Mouse (Mus musculus): Measurements from ENCODE around the gene Catsperd.
A peak's percentile ranks its signal among the peaks of the same experiment; 100 is the strongest.

The Catsperd gene

DNA sequence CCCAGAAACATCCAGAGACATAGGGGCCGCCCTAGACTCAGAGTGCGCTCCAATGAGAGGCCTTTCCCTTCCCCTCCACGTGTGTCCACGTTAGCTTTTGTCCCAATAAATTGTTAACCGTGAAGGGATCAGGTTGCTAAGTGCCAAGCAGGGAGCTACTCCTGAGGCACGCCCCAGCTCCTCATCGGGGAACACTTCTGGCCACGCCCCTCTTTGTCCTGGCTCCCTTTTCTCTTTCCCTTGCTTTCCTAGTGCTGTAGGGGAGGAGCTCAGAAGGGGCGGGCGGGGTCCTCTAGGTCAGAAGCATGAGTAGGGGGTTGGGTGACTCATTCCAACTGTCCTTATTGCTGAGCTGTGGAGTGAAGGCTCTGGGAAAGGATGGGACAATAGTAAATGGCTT lies 36.4 kb downstream of the Catsperd start:
- peak; percentile 79 for DNase-seq (ENCODE audit: low read depth, low spot score)

DNA sequence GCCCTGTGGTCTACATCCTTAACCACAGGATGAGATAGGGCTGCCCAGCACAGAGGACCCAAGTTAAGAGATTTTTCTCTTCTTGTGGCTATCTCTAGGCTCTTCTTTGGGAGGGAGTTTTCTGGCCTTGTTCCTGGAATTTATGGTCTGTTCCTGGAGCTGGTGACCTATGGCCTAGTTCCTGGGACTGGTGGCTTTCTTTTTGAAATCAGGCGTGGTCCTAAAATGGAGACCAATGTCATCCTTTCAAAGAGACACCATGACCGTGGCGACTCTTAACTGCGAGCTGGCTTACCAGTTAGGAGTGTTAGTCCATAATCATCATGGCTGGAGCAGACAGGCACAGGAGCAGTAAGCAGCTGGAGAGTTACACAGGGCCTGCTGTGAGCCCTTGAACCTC lies 38.4 kb downstream of the Catsperd start:
- no peak for DNase-seq (ENCODE audit: low read depth, low spot score)

DNA sequence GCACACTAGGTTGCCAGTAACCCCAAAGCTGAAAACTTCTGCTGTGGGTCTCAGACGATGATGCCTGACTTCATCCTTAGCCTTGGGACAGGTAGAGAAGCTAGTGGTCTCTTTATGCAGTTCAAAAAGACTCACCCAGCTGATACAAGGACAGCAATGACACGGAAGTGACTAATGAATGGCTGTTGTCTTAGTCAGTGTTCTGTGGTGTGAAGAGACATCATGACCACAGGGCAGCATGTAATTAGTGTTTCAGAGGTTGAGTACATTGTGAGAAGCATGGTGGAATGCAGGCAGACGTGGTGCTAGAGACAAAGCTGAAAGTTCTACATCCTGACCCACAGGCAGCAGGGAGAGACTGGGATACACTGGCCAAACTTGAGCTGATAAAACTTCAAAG lies 39.6 kb downstream of the Catsperd start:
- DNase-seq (ENCODE audit: low read depth, low spot score), result no peak

- peak; percentile 71 for DNase-seq (ENCODE audit: low read depth, low spot score)
Observed at GRCm38 (mm10) chr17:56668384-56669144, 40.6 kb downstream of the Catsperd start.

DNA sequence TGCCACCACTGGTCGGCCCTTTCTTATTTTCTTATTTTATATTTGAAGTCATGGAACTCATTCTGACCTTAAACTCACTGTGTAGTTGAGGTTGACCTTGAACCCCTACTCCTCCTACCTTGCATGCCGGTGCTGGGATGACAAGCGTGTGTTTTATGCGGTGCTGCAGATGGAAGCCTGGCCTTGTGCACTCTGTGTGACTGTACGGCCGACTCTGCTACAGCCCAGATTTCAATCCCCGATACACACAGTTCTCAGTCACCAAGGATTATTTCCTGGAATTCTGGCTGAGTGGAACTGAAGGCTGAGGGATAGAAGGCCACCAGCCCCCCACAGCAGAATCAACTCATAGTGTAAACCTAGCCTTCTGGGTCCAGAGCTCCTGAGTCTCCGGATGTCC lies 41.8 kb downstream of the Catsperd start:
- DNase-seq (ENCODE audit: low read depth, low spot score), result no peak

DNA sequence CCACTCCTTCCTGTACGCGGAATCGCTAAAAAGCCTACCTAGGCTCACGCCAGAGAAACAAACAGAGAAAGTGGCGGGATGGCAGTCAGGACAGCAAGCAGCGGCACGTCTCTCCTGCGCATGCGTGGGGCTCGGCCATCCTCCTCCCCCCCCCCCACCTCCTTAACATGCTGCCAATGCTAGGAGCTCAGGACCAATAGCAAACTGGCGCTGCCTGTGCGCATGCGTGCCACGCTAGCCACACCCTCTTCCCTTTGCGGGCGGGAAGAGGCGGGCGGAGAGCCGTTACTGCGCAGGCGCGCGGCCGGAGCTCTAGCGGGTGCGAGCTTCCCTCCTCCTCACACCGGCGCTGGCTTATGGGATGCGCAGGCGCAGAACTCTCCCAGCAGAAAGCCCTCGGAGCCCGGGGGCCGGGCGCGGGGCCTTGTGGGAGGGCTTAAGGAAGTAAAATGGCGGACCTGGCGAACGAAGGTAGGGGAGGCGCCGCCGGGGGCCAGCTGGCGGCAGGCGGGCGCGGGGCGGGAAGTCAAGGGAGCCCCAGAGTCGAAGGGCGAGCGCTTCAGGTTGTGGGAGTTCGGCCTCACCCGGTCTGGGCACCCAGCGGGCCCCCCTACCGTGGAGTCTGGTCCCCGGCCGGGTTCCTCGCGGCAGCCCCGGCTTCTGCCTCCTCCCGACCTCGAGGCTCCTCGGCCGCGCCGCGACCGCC lies 45.2 kb downstream of the Catsperd start, which contains the start of gene Ranbp3:
Ranbp3 (plus strand) TSS at position 354 of the 706 bp plus-strand sequence.
- peak; percentile 98 for DNase-seq (ENCODE audit: low read depth, low spot score)

DNA sequence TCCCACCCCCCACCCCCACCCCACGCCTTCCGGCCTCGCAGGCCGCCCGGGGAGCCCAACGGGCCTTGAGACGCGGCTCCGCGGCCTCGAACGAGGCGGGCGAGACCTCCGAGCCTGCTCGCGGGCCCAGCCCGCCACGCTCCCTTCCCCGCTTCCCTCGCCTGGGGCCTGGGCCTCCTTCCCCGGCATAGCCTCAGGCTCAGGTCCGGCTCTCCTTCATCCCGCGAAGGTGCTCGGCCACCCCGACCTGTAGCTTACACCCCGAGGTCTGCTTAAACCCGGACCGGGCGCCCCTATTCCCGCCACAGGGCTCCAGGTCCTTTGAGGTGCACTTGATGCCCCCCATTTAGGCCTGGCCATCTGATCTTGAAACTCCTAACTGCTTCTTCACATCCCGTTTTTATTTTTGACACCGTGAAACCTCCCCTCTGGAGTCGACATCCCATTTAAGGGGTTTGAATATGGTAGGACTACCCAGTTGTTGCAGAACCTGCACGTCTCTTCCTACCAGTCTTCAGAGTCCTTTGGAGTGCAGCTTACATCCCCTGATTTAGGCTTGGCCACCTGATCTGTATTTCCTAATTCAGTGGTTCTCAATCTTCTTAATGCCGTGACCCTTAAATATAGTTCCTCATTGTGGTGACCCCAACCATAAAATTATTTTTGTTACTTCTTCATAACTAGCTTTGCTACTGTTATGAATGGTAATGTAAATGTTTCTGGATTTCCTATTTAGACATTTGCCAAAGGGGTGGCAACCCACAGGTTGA lies 45.9 kb downstream of the Catsperd start:
- DNase-seq (ENCODE audit: low read depth, low spot score), result no peak

GRCm38 (mm10) chr17:56681791-56682190 lies 53.8 kb downstream of the Catsperd start:
- no peak for DNase-seq (ENCODE audit: low read depth, low spot score)

- DNase-seq (ENCODE audit: low read depth, low spot score), result no peak
Observed at GRCm38 (mm10) chr17:56682880-56683279, 54.9 kb downstream of the Catsperd start.

DNA sequence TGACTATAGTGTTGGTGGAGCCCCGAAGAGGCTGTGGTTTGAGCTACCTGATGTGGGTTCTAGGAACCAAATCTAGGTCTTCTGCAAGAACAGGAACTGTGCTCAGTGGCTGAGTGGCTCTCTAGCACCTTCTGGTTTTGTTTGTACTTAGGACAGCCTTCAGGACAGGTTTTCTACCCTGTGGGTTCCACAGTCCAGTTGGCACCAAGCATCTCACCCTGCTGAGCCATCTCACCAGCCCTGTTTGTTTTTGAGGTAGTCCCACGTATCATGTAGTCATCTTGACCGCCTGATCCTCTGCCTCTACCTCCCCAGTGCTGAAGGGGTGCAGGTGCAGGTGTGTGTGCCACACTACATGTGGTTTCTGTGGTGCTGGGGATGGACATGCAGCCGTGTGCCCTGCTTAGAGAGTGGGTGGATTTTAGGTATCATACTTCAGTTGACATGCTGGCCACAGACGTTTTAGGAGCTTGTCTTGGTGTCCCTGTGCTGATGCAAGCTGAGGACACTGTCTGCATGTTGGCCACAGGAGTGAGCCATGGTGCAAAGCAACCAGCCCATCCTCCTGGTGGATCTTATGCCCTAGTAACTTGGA lies 55.7 kb downstream of the Catsperd start:
- DNase-seq (ENCODE audit: low read depth, low spot score), result no peak

DNA sequence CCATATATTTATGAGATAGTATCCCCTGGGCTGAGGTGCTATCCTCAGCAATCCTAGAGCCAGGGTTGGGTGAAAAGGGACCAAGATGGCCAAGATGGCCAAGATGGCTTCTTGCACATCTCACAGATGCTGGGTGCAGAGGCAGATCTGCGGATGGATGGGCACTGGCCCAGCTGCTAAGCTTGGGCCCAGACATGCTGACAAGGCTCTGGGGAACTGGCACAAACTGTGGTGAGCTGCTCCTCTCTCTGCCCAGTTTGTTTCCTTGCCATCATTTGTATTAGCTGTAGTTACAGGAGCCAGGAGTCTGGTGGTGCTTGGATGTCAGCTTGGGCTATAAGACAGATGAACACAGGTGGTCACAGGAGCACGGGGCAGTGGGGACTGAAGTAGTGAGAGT lies 56.7 kb downstream of the Catsperd start:
- no peak for DNase-seq (ENCODE audit: low read depth, low spot score)

- no peak for DNase-seq (ENCODE audit: low read depth, low spot score)
Observed at GRCm38 (mm10) chr17:56686801-56687200, 58.9 kb downstream of the Catsperd start.

GRCm38 (mm10) chr17:56688045-56688444 lies 60.1 kb downstream of the Catsperd start:
- no peak for DNase-seq (ENCODE audit: low read depth, low spot score)

DNA sequence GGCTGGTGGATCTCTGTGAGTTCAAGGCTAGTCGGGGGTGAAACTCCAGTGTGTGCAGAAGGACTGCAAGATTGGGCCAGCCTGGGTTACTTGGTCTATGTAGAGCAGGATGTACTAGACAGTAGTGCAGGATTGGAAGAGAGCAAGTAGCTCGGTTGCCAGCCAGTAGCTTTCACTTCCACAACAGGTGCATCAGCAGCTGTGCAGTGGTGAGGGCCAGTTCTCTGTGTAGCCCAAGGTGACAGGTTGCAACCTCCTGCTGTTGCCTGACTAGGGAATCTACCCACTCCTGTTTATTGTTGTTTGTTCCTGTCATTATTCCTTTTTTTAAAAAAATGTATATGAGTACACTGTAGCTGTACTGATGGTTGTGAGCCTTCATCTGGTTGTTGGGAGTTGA lies 60.7 kb downstream of the Catsperd start:
- DNase-seq (ENCODE audit: low read depth, low spot score), result no peak

DNA sequence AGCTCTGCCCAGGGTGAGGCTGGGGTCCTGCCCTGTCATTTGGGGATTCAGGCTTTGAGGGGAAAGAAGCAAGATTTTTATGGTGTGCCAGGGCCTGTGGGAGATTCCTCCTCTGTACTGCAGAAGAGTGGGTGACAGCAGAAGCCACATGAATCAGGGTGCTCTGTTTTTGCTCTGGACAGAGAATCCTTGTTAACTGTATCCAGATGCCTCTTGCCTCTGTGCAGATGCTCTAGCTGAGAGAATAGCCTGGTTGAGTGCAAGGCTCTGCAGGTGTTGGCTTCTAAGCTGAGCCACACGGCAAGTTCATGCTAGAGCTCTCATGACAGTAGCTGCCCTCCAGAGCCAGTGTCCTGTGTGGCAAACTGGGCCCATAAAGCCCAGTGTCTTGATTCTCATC lies 65.5 kb downstream of the Catsperd start:
- no peak for DNase-seq (ENCODE audit: low read depth, low spot score)

DNA sequence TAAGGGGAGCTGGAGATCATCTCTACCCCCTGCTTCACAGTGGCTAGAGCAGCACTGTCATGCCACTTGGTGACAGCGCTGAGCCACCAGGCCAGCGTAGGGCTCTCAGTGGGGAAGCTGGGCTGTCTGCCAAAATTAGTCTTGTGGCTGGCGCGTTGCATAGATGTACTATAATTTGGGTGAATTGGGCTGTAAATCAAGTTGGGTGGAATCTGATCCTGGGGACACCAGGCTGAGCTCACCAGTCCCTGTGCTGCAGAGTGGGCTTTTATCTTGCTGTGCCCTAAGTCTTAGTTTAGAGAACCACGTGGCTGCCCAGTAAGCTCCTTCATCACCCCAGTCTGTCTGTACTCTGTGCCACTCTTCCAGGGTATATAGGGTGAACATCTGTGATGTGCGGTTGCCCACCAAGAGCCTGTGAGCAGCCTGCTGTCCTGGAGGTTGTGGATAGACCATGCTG lies 65.9 kb downstream of the Catsperd start:
- no peak for DNase-seq (ENCODE audit: low read depth, low spot score)

GRCm38 (mm10) chr17:56700451-56700850 lies 72.5 kb downstream of the Catsperd start:
- no peak for DNase-seq (ENCODE audit: low read depth, low spot score)

- no peak for DNase-seq (ENCODE audit: low read depth, low spot score)
Observed at GRCm38 (mm10) chr17:56703038-56703437, 75.1 kb downstream of the Catsperd start.

DNA sequence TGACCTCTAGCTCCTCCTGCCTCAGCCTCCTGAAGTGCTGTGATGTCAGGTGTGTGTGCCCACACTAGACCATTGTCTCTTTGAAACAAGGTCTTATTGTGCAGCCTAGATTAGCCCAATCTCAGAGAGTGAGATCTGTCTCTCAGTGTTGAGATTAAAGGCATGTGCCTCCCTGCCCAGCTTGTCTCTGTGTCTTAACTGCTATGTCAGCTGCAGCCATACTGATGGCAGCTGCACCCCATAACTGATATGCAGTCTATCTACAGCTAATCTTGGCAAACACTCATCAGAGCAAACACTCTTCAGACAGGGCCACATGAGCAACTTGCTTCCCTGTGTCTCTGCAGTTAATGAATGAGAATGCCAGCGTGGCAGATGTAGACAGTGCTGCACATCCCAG lies 78.6 kb downstream of the Catsperd start:
- DNase-seq (ENCODE audit: low read depth, low spot score), result no peak

GRCm38 (mm10) chr17:56708692-56709091 lies 80.7 kb downstream of the Catsperd start:
- DNase-seq (ENCODE audit: low read depth, low spot score), result no peak

DNA sequence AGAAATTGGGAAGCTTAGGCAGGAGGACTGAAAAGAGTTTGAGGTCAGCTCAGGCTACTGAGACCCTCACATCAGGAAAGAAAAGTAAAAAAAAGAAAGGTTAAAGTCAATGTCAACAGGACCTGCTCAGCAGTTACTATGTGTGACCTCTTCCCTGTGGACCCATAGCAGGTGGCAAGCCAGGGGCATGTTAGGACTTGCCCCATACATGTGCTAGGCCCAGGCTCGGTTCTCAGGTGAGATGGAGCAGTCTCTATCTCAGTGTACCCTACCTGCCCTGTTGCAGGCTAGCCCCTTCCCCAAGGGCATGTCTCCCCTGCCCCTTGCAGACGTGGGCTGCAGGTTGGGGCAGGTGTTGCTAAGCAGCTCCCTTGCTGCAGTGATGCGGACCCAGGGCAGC lies 81.8 kb downstream of the Catsperd start:
- no peak for DNase-seq (ENCODE audit: low read depth, low spot score)

Data from WW6 (cell line).